Mouse (Mus musculus) olfactory bulb, adult 2 months (tissue): ENCODE measurements at regions not wholly inside any gene's neighbourhood (a gene's known extent, or its start where the extent isn't known, plus 50 kb on each side); places are given as distances from the start of the nearest gene placed in this dataset.

ENCODE experiments used
- CTCF ChIP-seq: fragments of 200-500 bp; IDR thresholded peaks from 2 replicates; pipeline ENCODE4 v1.5.1; 2012; ENCODE audit warnings: low read depth, mild to moderate bottlenecking, low read length, moderate library complexity; ENCODE audit not compliant: insufficient read depth
- POLR2A ChIP-seq: fragments of 200-500 bp; IDR thresholded peaks from 2 replicates; pipeline ENCODE4 v1.6.1; 2012; ENCODE audit warnings: mild to moderate bottlenecking, low read depth, low read length, moderate library complexity; ENCODE audit not compliant: insufficient read depth

DNA sequence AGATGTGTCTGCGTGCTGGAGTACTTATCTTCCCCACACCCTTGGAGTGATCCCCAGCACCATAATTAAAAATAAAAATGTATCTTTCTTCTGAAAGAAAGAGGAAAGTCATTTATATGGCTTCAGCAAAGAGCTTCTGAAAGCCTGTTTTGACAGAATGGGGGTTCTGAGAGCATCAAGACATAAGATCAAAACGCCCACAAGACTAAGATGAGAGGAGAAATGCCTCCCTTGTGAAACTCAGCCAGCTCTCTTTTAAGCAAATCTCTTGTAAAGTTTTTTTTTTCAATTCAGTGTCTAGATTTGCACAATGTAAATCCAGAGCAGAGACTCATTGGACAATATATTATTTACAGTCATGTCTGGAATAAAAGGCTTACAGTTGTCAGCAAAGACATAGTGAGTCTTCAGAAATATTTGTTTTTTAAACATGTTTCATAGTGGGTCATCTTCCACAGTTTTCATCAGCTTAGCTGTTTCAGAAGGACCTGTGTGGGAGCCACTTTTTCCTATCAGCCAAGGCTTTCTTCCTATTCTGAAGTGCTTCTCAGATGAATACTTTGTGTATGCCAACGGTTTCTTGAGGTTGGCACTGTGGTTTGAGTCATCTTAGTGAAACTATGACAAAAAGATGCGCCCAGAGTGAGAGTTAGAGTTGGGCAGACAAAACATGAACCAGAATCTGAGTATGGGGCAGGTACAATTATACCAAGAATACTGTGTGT is 263.4 kb upstream of the Atp10a start:
- no peak for TF ChIP-seq CTCF
- no peak for TF ChIP-seq POLR2A
